Mouse (Mus musculus) hindbrain, postnatal 0 days (tissue): ENCODE results near the gene Reep3. TPM values are rescaled to one million over a fixed set of nuclear protein-coding genes. Genes with fewer than 3 reads are reported as not detected.

ENCODE experiments used
- ATAC-seq: fragments of 200-750 bp; cut with Nextera tagmentation; 2 replicates; pipeline ENCODE4 v1.8.0; 2017; ENCODE audit warnings: mild to moderate bottlenecking, moderate TSS enrichment, moderate library complexity
- DNase-seq: peaks from one replicate; pipeline ENCODE4 v3.0.0-alpha.2; 2015; ENCODE audit warnings: low spot score
- H3K27ac ChIP-seq: fragments of 300-500 bp; sonication (generic); 2 replicates; pipeline ENCODE4 v1.5.1; 2014; ENCODE audit warnings: mild to moderate bottlenecking
- H3K27me3 ChIP-seq: fragments of 300-500 bp; sonication (generic); 2 replicates; pipeline ENCODE4 v1.6.1; 2014; ENCODE audit warnings: low read length, mixed read lengths; ENCODE audit not compliant: insufficient read depth
- H3K36me3 ChIP-seq: fragments of 300-500 bp; sonication (generic); 2 replicates; pipeline ENCODE4 v1.6.1; 2014; ENCODE audit warnings: low read length, mixed read lengths; ENCODE audit not compliant: insufficient read depth
- H3K4me1 ChIP-seq: fragments of 300-500 bp; sonication (generic); 2 replicates; pipeline ENCODE4 v1.6.1; 2014; ENCODE audit warnings: antibody characterized with exemption, low read length, mixed read lengths; ENCODE audit not compliant: insufficient read depth
- H3K4me2 ChIP-seq: fragments of 300-500 bp; sonication (generic); 2 replicates; pipeline ENCODE4 v1.6.1; 2014; ENCODE audit warnings: low read depth, mild to moderate bottlenecking, low read length, moderate library complexity, mixed read lengths
- H3K4me3 ChIP-seq: fragments of 300-500 bp; sonication (generic); 2 replicates; pipeline ENCODE4 v1.5.1; 2014; ENCODE audit warnings: low read length
- H3K9ac ChIP-seq: fragments of 300-500 bp; sonication (generic); replicated peaks from 2 replicates; pipeline ENCODE4 v1.6.1; 2014; ENCODE audit warnings: mild to moderate bottlenecking, low read length, moderate library complexity, mixed read lengths
- H3K9me3 ChIP-seq: fragments of 300-500 bp; sonication (generic); 2 replicates; pipeline ENCODE4 v1.6.1; 2016; ENCODE audit warnings: low read length, mixed read lengths
- CTCF ChIP-seq: IDR thresholded peaks from 2 replicates; pipeline ENCODE4 v1.5.1; 2016; ENCODE audit warnings: antibody characterized with exemption, control low read depth, low read depth
- WGBS: fragments of 180-500 bp; shearing (Covaris S2); extraction: QIAGEN DNeasy Blood & Tissue Kit; methylation state at CpG from one replicate; pipeline ENCODE4 v1.1.7; 2014; 5-methylcytosine and 5-hydroxymethylcytosine counted together
- polyA plus RNA-seq: library from polyadenylated mRNA; unstranded; fragments of >200 nt; fragmentation: Nextera tagmentation; extraction: Ambion mirVana; gene quantifications from 2 replicates; pipeline ENCODE4 v1.2.1, GENCODE M21; 2015
- total RNA-seq: library from RNA; depleted of rRNA; stranded (reverse); fragments of >200 nt; gene quantifications from 2 replicates; pipeline ENCODE4 v1.2.3, GENCODE M21; 2014

The Reep3 gene
- total and polyA plus RNA-seq, 2 experiments from 2014 or later = 33.9 to 36.2 TPM

GRCm38 (mm10) chr10:67111799-67112177 lies 15.0 kb upstream of the Reep3 start:
- DNase-seq (no peak), ATAC-seq (no peak)
- H3K4me3 ChIP-seq = no peak overlapping the region
- H3K4me2 ChIP-seq = no peak overlapping the region
- TF ChIP-seq CTCF = no peak
- H3K27ac ChIP-seq = no peak overlapping the region
- H3K36me3 ChIP-seq = 0 out of 2 replicates have a peak, but pooled peaks cover 4% of the 10 kb centered on the region
- H3K27me3 ChIP-seq = no peaks in the 10 kb centered on the region
- no peaks in the 10 kb centered on the region for H3K9me3 ChIP-seq
- WGBS = 86% methylated on average over 5 of the region's 5 CpGs
- no peak overlapping the region for H3K9ac ChIP-seq
- H3K4me1 ChIP-seq = peaks cover 11% of the 10 kb centered on the region

GRCm38 (mm10) chr10:67111044-67111798 lies 14.5 kb upstream of the Reep3 start:
- H3K9me3 ChIP-seq = no peaks in the 10 kb centered on the region
- peak; percentile 1 for DNase-seq
- H3K27ac ChIP-seq = no peak overlapping the region
- no peak for ATAC-seq
- H3K4me2 ChIP-seq = no peak overlapping the region
- H3K4me1 ChIP-seq = peaks cover 10% of the 10 kb centered on the region
- H3K27me3 ChIP-seq = no peaks in the 10 kb centered on the region
- WGBS = 55% methylated on average over 14 of the region's 14 CpGs
- H3K36me3 ChIP-seq = 0 out of 2 replicates have a peak, but pooled peaks cover 4% of the 10 kb centered on the region
- no peak for TF ChIP-seq CTCF
- H3K4me3 ChIP-seq = no peak overlapping the region
- no peak overlapping the region for H3K9ac ChIP-seq

DNA sequence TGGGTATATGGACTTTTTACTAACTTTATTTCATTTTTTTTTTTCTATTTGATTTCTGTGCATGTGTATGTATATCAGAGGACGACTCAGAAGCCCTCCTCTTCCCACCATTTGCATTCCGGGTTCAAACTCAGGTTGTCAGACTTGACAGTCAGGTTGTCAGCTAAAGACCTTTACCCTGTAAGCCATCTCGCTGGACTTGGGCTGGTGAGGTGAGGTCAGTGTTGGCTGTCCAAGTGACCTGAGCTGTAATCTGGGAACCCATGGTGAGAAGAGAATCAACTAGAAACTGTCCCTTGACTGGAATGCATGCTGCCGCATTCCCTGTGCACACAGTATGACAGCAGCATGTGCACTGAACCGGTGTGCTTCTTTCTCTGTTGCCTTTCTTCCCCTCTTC lies 12.9 kb upstream of the Reep3 start:
- Histone ChIP-seq H3K4me1 (peaks cover 16% of the 10 kb centered on the region), H3K36me3 (0 out of 2 replicates have a peak, but pooled peaks cover 4% of the 10 kb centered on the region), H3K4me3 (no peak overlapping the region), H3K27ac (no peak overlapping the region), H3K9ac (no peak overlapping the region), H3K9me3 (no peaks in the 10 kb centered on the region), H3K27me3 (no peaks in the 10 kb centered on the region), H3K4me2 (no peak overlapping the region)
- no peak for ATAC-seq
- TF ChIP-seq CTCF = no peak
- no peak for DNase-seq
- 93% methylated on average over 5 of the region's 5 CpGs for WGBS

DNA sequence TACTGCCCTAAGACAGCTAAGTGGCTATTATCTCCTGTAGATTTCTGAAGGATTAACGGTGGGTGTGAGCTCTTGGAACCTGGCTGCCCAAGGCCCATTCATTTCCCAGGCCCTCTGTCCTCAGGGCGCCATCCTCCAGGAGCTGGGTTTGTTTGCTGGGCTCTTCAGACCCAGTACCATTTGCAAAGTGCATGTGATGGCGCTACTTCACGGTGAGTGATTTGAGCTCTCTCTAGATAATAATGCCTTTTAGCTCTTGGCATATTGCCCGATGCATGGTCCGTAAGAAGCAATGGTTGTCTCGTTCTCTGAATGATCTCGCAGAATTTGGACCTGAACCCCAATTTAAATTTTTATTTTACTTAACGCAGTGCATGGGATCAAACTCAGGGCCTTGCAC lies 11.4 kb upstream of the Reep3 start:
- Histone ChIP-seq H3K9me3 (no peaks in the 10 kb centered on the region), H3K36me3 (0 out of 2 replicates have a peak, but pooled peaks cover 4% of the 10 kb centered on the region), H3K9ac (no peak overlapping the region), H3K4me1 (peaks cover 26% of the 10 kb centered on the region), H3K4me2 (no peak overlapping the region), H3K4me3 (no peak overlapping the region), H3K27me3 (no peaks in the 10 kb centered on the region), H3K27ac (no peak overlapping the region)
- 40% methylated on average over 9 of the region's 9 CpGs for WGBS
- ATAC-seq (no peak), DNase-seq (peak; percentile 35)
- TF ChIP-seq CTCF = no peak

- no peaks in the 10 kb centered on the region for H3K27me3 ChIP-seq
- no peak overlapping the region for H3K4me3 ChIP-seq
- 0 out of 2 replicates have a peak, but pooled peaks cover 4% of the 10 kb centered on the region for H3K36me3 ChIP-seq
- ATAC-seq = no peak
- TF ChIP-seq CTCF = no peak
- no peak overlapping the region for H3K9ac ChIP-seq
- 57% methylated on average over 9 of the region's 9 CpGs for WGBS
- DNase-seq = peak; percentile 37
- no peak overlapping the region for H3K4me2 ChIP-seq
- H3K4me1 ChIP-seq = peaks cover 29% of the 10 kb centered on the region
- H3K9me3 ChIP-seq = no peaks in the 10 kb centered on the region
- H3K27ac ChIP-seq = no peak overlapping the region
Observed at GRCm38 (mm10) chr10:67107017-67107761, 10.4 kb upstream of the Reep3 start.

- H3K4me3 ChIP-seq = no peak overlapping the region
- H3K27ac ChIP-seq = no peak overlapping the region
- no peaks in the 10 kb centered on the region for H3K27me3 ChIP-seq
- no peak for TF ChIP-seq CTCF
- H3K4me2 ChIP-seq = no peak overlapping the region
- DNase-seq = no peak
- ATAC-seq = no peak
- H3K9me3 ChIP-seq = no peaks in the 10 kb centered on the region
- WGBS = 37% methylated on average over 6 of the region's 6 CpGs
- peaks cover 29% of the 10 kb centered on the region for H3K4me1 ChIP-seq
- 0 out of 2 replicates have a peak, but pooled peaks cover 4% of the 10 kb centered on the region for H3K36me3 ChIP-seq
- H3K9ac ChIP-seq = no peak overlapping the region
Observed at GRCm38 (mm10) chr10:67106400-67106799, 9.7 kb upstream of the Reep3 start.
